Mouse (Mus musculus): ENCODE results near the gene Thra. TPM values are rescaled to one million over a fixed set of nuclear protein-coding genes. Genes with fewer than 3 reads are reported as not detected.
"Not testable (repeated sequence)": the region's sequence is repeated elsewhere in the genome, so short reads cannot be mapped to it uniquely, and the experiment has no call there.

The Thra gene
- total and polyA plus RNA-seq, 3 experiments: 20.1 to 68.0 (median 33.1) TPM

GRCm38 (mm10) chr11:98736176-98736575 is 4.3 kb upstream of the Thra start:
- H3K27me3 ChIP-seq (ENCODE audit: insufficient read depth, low read length): peaks cover 10% of the 10 kb centered on the region
- DNase-seq (ENCODE audit: low spot score): no peak

DNA sequence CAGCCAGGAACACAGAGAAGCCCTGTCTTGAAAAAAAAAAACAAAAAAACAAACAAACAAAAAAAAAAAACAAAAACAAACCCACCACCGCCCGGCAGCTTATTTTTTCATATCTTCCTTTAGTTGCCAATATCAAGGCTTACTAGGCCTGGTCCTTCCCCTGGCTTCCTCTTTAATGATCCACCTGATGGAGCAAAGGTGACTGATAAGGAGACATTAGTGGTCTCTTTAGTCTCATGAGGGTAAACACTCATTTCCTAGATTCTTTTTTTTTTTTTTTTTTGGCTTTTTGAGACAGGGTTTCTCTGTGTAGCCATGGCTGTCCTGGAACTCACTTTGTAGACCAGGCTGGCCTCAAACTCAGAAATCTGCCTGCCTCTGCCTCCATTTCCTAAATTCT is 3.2 kb upstream of the Thra start:
- Histone ChIP-seq H3K4me1 (ENCODE audit: insufficient read depth, low read depth, low read length) (peaks cover 39% of the 10 kb centered on the region), H3K9me3 (replicated peaks) (peaks cover 11% of the 10 kb centered on the region)
- ATAC-seq (ENCODE audit: extremely low read depth, insufficient number of reproducible peaks, low FRiP score, poor library complexity, severe bottlenecking); DNase-seq (ENCODE audit: low spot score); H3K36me3 ChIP-seq (replicated peaks); H3K27me3 ChIP-seq (ENCODE audit: insufficient read depth, low read length); H3K4me3 ChIP-seq (ENCODE audit: low read depth, low read length): not testable (repeated sequence)

More at GRCm38 (mm10) chr11:98736176-98736575, 4.3 kb upstream of the Thra start:
- Histone ChIP-seq H3K4me1 (ENCODE audit: insufficient read depth, low read depth, low read length) (peaks cover 38% of the 10 kb centered on the region), H3K36me3 (replicated peaks) (no peaks in the 10 kb centered on the region), H3K9me3 (replicated peaks) (peaks cover 11% of the 10 kb centered on the region), H3K4me3 (ENCODE audit: low read depth, low read length) (no peak overlapping the region)
- no peak for ATAC-seq (ENCODE audit: extremely low read depth, insufficient number of reproducible peaks, low FRiP score, poor library complexity, severe bottlenecking)
- TF ChIP-seq CTCF (IDR thresholded peaks at IDR 0.05; ENCODE audit: low read depth, low read length): no peak
- TF ChIP-seq GATA2 (IDR thresholded peaks at IDR 0.05; ENCODE audit: borderline replicate concordance, low read depth, low read length): no peak
- TF ChIP-seq TAL1 (conservative IDR thresholded peaks at IDR 0.05; ENCODE audit: low read depth, low read length): no peak
- TF ChIP-seq GATA1 (IDR thresholded peaks at IDR 0.05; ENCODE audit: borderline replicate concordance, low read length): no peak
- no peak for TF ChIP-seq POLR2AphosphoS5 (IDR thresholded peaks at IDR 0.05; ENCODE audit: insufficient replicate concordance, low read depth, low read length)

GRCm38 (mm10) chr11:98738428-98738911 is 2.0 kb upstream of the Thra start:
- H3K27me3 ChIP-seq (ENCODE audit: insufficient read depth, low read length): no peaks in the 10 kb centered on the region
- H3K4me1 ChIP-seq (ENCODE audit: insufficient read depth, low read depth, low read length): peaks cover 52% of the 10 kb centered on the region
- peaks cover 11% of the 10 kb centered on the region for H3K9me3 ChIP-seq (replicated peaks)
- peak overlapping the region; percentile 54; the same call in 1 of the 2 replicates for H3K4me3 ChIP-seq (ENCODE audit: low read depth, low read length)
- no peak for ATAC-seq (ENCODE audit: extremely low read depth, insufficient number of reproducible peaks, low FRiP score, poor library complexity, severe bottlenecking)
- TF ChIP-seq POLR2AphosphoS5 (IDR thresholded peaks at IDR 0.05; ENCODE audit: insufficient replicate concordance, low read depth, low read length): no peak
- no peak for TF ChIP-seq GATA2 (IDR thresholded peaks at IDR 0.05; ENCODE audit: borderline replicate concordance, low read depth, low read length)
- TF ChIP-seq CTCF (IDR thresholded peaks at IDR 0.05; ENCODE audit: low read depth, low read length): no peak
- TF ChIP-seq GATA1 (IDR thresholded peaks at IDR 0.05; ENCODE audit: borderline replicate concordance, low read length): no peak
- no peak for TF ChIP-seq TAL1 (conservative IDR thresholded peaks at IDR 0.05; ENCODE audit: low read depth, low read length)
- H3K36me3 ChIP-seq (replicated peaks): peaks cover 5% of the 10 kb centered on the region
- DNase-seq (ENCODE audit: low spot score): no peak

- H3K4me1 ChIP-seq (ENCODE audit: insufficient read depth, low read depth, low read length): peaks cover 56% of the 10 kb centered on the region
- peaks cover 11% of the 10 kb centered on the region for H3K9me3 ChIP-seq (replicated peaks)
- H3K4me3 ChIP-seq (ENCODE audit: low read depth, low read length): peak overlapping the region; percentile 54; the same call in 1 of the 2 replicates
- no peak for ATAC-seq (ENCODE audit: extremely low read depth, insufficient number of reproducible peaks, low FRiP score, poor library complexity, severe bottlenecking)
- TF ChIP-seq GATA2 (IDR thresholded peaks at IDR 0.05; ENCODE audit: borderline replicate concordance, low read depth, low read length) (no peak), CTCF (IDR thresholded peaks at IDR 0.05; ENCODE audit: low read depth, low read length) (no peak), TAL1 (conservative IDR thresholded peaks at IDR 0.05; ENCODE audit: low read depth, low read length) (peak; percentile 23; the same call in 1 of the 2 replicates), POLR2AphosphoS5 (IDR thresholded peaks at IDR 0.05; ENCODE audit: insufficient replicate concordance, low read depth, low read length) (no peak), GATA1 (IDR thresholded peaks at IDR 0.05; ENCODE audit: borderline replicate concordance, low read length) (no peak)
- no peak for DNase-seq (ENCODE audit: low spot score)
- no peaks in the 10 kb centered on the region for H3K27me3 ChIP-seq (ENCODE audit: insufficient read depth, low read length)
- H3K36me3 ChIP-seq (replicated peaks): peaks cover 9% of the 10 kb centered on the region
Measured at GRCm38 (mm10) chr11:98738925-98739324, 1.5 kb upstream of the Thra start.

GRCm38 (mm10) chr11:98740026-98740392 is 429 bp upstream of the Thra start:
- ATAC-seq (ENCODE audit: extremely low read depth, insufficient number of reproducible peaks, low FRiP score, poor library complexity, severe bottlenecking): no peak
- Histone ChIP-seq H3K4me1 (ENCODE audit: insufficient read depth, low read depth, low read length) (peaks cover 67% of the 10 kb centered on the region), H3K4me3 (ENCODE audit: low read depth, low read length) (peak overlapping the region; percentile 80), H3K9me3 (replicated peaks) (peaks cover under 1% of the 10 kb centered on the region; the same call in 1 of the 2 replicates), H3K27me3 (ENCODE audit: insufficient read depth, low read length) (no peaks in the 10 kb centered on the region), H3K36me3 (replicated peaks) (peaks cover 17% of the 10 kb centered on the region)
- no peak for DNase-seq (ENCODE audit: low spot score)
- TF ChIP-seq CTCF (IDR thresholded peaks at IDR 0.05; ENCODE audit: low read depth, low read length) (no peak), TAL1 (conservative IDR thresholded peaks at IDR 0.05; ENCODE audit: low read depth, low read length) (no peak), POLR2AphosphoS5 (IDR thresholded peaks at IDR 0.05; ENCODE audit: insufficient replicate concordance, low read depth, low read length) (peak; percentile 5; the same call in 1 of the 2 replicates), GATA1 (IDR thresholded peaks at IDR 0.05; ENCODE audit: borderline replicate concordance, low read length) (no peak), GATA2 (IDR thresholded peaks at IDR 0.05; ENCODE audit: borderline replicate concordance, low read depth, low read length) (no peak)

DNA sequence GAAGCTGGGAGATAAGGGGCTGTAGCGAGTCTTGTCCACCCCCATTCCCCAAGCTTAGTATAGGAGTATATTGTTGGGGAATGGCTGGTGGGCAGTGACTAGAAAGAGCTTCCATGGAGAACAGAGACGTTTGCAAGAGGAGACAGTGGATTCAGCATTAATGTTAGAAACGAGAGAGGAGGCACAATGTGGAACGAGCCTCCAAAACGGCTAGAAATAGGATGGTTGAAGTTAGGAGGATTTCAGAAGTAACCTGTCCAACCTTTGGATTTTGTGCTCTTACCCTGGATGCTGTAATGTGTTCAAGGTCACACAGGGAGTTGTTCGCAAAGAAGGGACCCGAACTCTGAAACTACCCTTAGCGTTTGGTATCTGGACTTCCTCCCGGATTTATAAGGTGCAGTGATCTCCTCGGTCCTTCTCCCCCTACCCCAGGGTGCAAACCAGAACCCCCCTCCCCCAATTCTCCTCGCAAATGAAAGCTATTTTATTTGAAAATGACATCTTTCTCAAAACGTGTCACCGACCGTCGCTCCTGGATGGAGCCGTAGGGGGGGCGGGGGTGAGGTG is 698 bp downstream of the Thra start:
- DNase-seq (ENCODE audit: low spot score) (no peak), ATAC-seq (ENCODE audit: extremely low read depth, insufficient number of reproducible peaks, low FRiP score, poor library complexity, severe bottlenecking) (no peak)
- no peak for TF ChIP-seq GATA2 (IDR thresholded peaks at IDR 0.05; ENCODE audit: borderline replicate concordance, low read depth, low read length)
- no peak for TF ChIP-seq GATA1 (IDR thresholded peaks at IDR 0.05; ENCODE audit: borderline replicate concordance, low read length)
- no peak for TF ChIP-seq CTCF (IDR thresholded peaks at IDR 0.05; ENCODE audit: low read depth, low read length)
- no peak for TF ChIP-seq TAL1 (conservative IDR thresholded peaks at IDR 0.05; ENCODE audit: low read depth, low read length)
- TF ChIP-seq POLR2AphosphoS5 (IDR thresholded peaks at IDR 0.05; ENCODE audit: insufficient replicate concordance, low read depth, low read length): no peak
- Histone ChIP-seq H3K9me3 (replicated peaks) (no peaks in the 10 kb centered on the region), H3K4me1 (ENCODE audit: insufficient read depth, low read depth, low read length) (peaks cover 78% of the 10 kb centered on the region), H3K36me3 (replicated peaks) (peaks cover 25% of the 10 kb centered on the region), H3K4me3 (ENCODE audit: low read depth, low read length) (peak overlapping the region; percentile 80), H3K27me3 (ENCODE audit: insufficient read depth, low read length) (no peaks in the 10 kb centered on the region)

Data from G1E (cell line).